Comparison of ENCODE assay signal across 12 mouse cellular contexts in genomic region chr7:79308455-79309030, GRCm38 (mm10). TPM values are rescaled to one million over a fixed set of nuclear protein-coding genes. Genes with fewer than 3 reads are reported as not detected.
DNase-seq lines count a peak whose midpoint lies in the region; ATAC-seq and TF ChIP-seq lines count a peak whose summit lies in the region.
"Had no signal": no experiment of that assay in that cellular context is flagged by ENCODE, and none has a peak within 500 bp of the region (broad histone marks: within the 10 kb centered on the region; RNA-seq: fewer than 3 reads in every experiment).

No protein-coding gene starts in this region.

- DNase-seq in heart, embryonic 10.5 days (ENCODE audit: low spot score), result no peak
- no peak for DNase-seq in heart, adult 11 months
- DNase-seq in 3T3-L1 (ENCODE audit: low read depth, low spot score), result peak; percentile 49
- DNase-seq in adrenal gland, postnatal 36 days, result peak; percentile 54 to 59
- DNase-seq in spleen, postnatal 36 days (ENCODE audit: low spot score in 2 of 2), result no peak
- DNase-seq in gastrocnemius, postnatal 14 days, result no peak
- DNase-seq in lung, adult 2 months, result no peak
- DNase-seq: cerebellum, adult 9-10 months; kidney, adult 11 months; lung, postnatal 14 days had no signal

- intact Hi-C loops in gastrocnemius, postnatal 14 days (cut with DNase I; ENCODE audit: low total_unique reads), result no loop called here

- H3K4me1 ChIP-seq in heart, embryonic 10.5 days, result peaks cover 44% of the 10 kb centered on the region
- H3K4me1 ChIP-seq in lung, adult 2 months (ENCODE audit: control insufficient read depth, insufficient read depth, low read length), result peaks cover 35% of the 10 kb centered on the region

- TF ChIP-seq CTCF in lung, adult 2 months (IDR thresholded peaks at IDR 0.05; ENCODE audit: insufficient read depth, low read length), result no peak

- 0 out of 2 replicates have a peak overlapping the region, but pooled peaks have one; percentile 53 for H3K27ac ChIP-seq in heart, embryonic 10.5 days
- H3K27ac ChIP-seq: neural tube, embryonic 12.5 days had no signal

- 0 out of 2 replicates have a peak, but pooled peaks have one; percentile 41 for ATAC-seq in megakaryocyte, adult 5-6 weeks (ENCODE audit: poor library complexity, severe bottlenecking)

- WGBS in heart, embryonic 10.5 days, result 63% methylated on average over 8 of the region's 8 CpGs
- 35% methylated on average over 8 of the region's 8 CpGs for WGBS in lung, adult 2 months

- H3K27me3 ChIP-seq in heart, embryonic 10.5 days (ENCODE audit: insufficient read depth, poor library complexity, severe bottlenecking), result no peaks in the 10 kb centered on the region
- H3K27me3 ChIP-seq: neural tube, embryonic 12.5 days had no signal

- H3K4me3 ChIP-seq in heart, embryonic 10.5 days, result no peak overlapping the region
- no peak overlapping the region for H3K4me3 ChIP-seq in lung, adult 2 months (replicated peaks; ENCODE audit: extremely low read depth, low read depth, low read length)
- H3K4me3 ChIP-seq: neural tube, embryonic 12.5 days had no signal

- no peak for TF ChIP-seq POLR2A in lung, adult 2 months (IDR thresholded peaks at IDR 0.05; ENCODE audit: borderline replicate concordance, extremely low read depth, low read depth, low read length)

- no peaks in the 10 kb centered on the region for H3K36me3 ChIP-seq in heart, embryonic 10.5 days
- H3K36me3 ChIP-seq: neural tube, embryonic 12.5 days had no signal

- H3K9me3 ChIP-seq in heart, embryonic 10.5 days, result no peaks in the 10 kb centered on the region
- H3K9me3 ChIP-seq: neural tube, embryonic 12.5 days had no signal

RNA-seq across cellular contexts. Expression of gene Abhd2, which starts 35.5 kb away (rescaled TPM):
- polyA plus RNA-seq in heart, embryonic 10.5 days (2016; fragmentation: Nextera tagmentation; extraction: Ambion mirVana), result 4.7 and 5.4 TPM in 2 replicates
- total RNA-seq in adrenal gland, postnatal 36 days (2021), result 1,000 to 10,000 TPM; 1,294 to 1,382 TPM
- total RNA-seq in megakaryocyte, adult 5-6 weeks (2015), result 41.5 and 45.2 TPM in 2 replicates
- total RNA-seq in megakaryocyte, adult 5-6 weeks (2017), result 26.3 and 28.5 TPM in 2 replicates
- 10 to 100 TPM in 1 of 2 experiments, 1 to 10 TPM in 1; 8.7 to 11.7 TPM for total RNA-seq in gastrocnemius, postnatal 14 days (2021)
- polyA plus RNA-seq in lung, adult 2 months (2012; rRNA removed), result 53.1 and 64.0 TPM in 2 replicates

Comparison
In these comparisons a context has a peak if more than half of its experiments do, and no peak if none do; other contexts are left out.
1. DNase-seq: peak in 3T3-L1 (single experiment) and adrenal gland, postnatal 36 days (2 of 2); none in heart, embryonic 10.5 days (single experiment), heart, adult 11 months (single experiment), spleen, postnatal 36 days (0 of 2), gastrocnemius, postnatal 14 days (single experiment) and lung, adult 2 months (single experiment).
2. RNA of gene Abhd2, which starts 35.5 kb away (total RNA-seq): 1,294 to 1,382 TPM in adrenal gland, postnatal 36 days; 26.3 to 45.2 TPM in megakaryocyte, adult 5-6 weeks and 8.7 to 11.7 TPM in gastrocnemius, postnatal 14 days; every median in the first group is over 10 times any median in the second.